Mouse (Mus musculus) limb, embryonic 14.5 days (tissue): ENCODE measurements at regions not wholly inside any gene's neighbourhood (a gene's known extent, or its start where the extent isn't known, plus 50 kb on each side); places are given as distances from the start of the nearest gene placed in this dataset.

Source experiments
- ATAC-seq: fragments of 200-750 bp; cut with Nextera tagmentation; 2 replicates; pipeline ENCODE4 v1.8.0; 2017; ENCODE audit warnings: low read depth, moderate number of reproducible peaks, moderate TSS enrichment; ENCODE audit not compliant: low FRiP score
- DNase-seq: peaks from one replicate; pipeline ENCODE4 v3.0.0-alpha.2; 2015; ENCODE audit warnings: low spot score
- H3K27ac ChIP-seq: fragments of 300-500 bp; sonication (generic); replicated peaks from 2 replicates; pipeline ENCODE4 v1.5.1; 2014; ENCODE audit warnings: low read depth, mild to moderate bottlenecking, low read length, moderate library complexity, mixed read lengths
- H3K27me3 ChIP-seq: fragments of 300-500 bp; sonication (generic); 2 replicates; pipeline ENCODE4 v1.6.1; 2014; ENCODE audit warnings: low read length, mixed read lengths; ENCODE audit not compliant: control insufficient read depth, insufficient read depth
- H3K36me3 ChIP-seq: fragments of 300-500 bp; sonication (generic); 2 replicates; pipeline ENCODE4 v1.6.1; 2014; ENCODE audit warnings: mild to moderate bottlenecking, low read length, moderate library complexity, mixed read lengths; ENCODE audit not compliant: control insufficient read depth, insufficient read depth
- H3K4me1 ChIP-seq: fragments of 300-500 bp; sonication (generic); 2 replicates; pipeline ENCODE4 v1.6.1; 2014; ENCODE audit warnings: antibody characterized with exemption, low read length, mixed read lengths; ENCODE audit not compliant: control insufficient read depth, insufficient read depth
- H3K4me2 ChIP-seq: fragments of 300-500 bp; sonication (generic); replicated peaks from 2 replicates; pipeline ENCODE4 v1.6.1; 2014; ENCODE audit warnings: low read depth, mild to moderate bottlenecking, low read length, moderate library complexity; ENCODE audit not compliant: severe bottlenecking
- H3K4me3 ChIP-seq: fragments of 300-500 bp; sonication (generic); replicated peaks from 2 replicates; pipeline ENCODE4 v1.5.1; 2014; ENCODE audit warnings: low read length
- H3K9ac ChIP-seq: fragments of 300-500 bp; sonication (generic); 2 replicates; pipeline ENCODE4 v1.6.1; 2014; ENCODE audit warnings: mild to moderate bottlenecking, low read depth, low read length, moderate library complexity; ENCODE audit not compliant: severe bottlenecking
- H3K9me3 ChIP-seq: fragments of 300-500 bp; sonication (generic); 2 replicates; pipeline ENCODE4 v1.6.1; 2016; ENCODE audit warnings: low read length; ENCODE audit not compliant: control insufficient read depth
- POLR2A ChIP-seq: fragments of 200-500 bp; IDR thresholded peaks from 2 replicates; pipeline ENCODE4 v1.8.0; 2012; ENCODE audit warnings: inconsistent platforms, mild to moderate bottlenecking, moderate library complexity, borderline replicate concordance; ENCODE audit not compliant: insufficient read depth, insufficient read length; ENCODE audit errors: extremely low read depth
- WGBS: fragments of 180-500 bp; shearing (Covaris S2); extraction: QIAGEN DNeasy Blood & Tissue Kit; methylation state at CpG from one replicate; pipeline ENCODE4 v1.1.7; 2014; 5-methylcytosine and 5-hydroxymethylcytosine counted together

GRCm38 (mm10) chr7:78995034-78995433 lies 58.2 kb upstream of the Acan start:
- no peaks in the 10 kb centered on the region for H3K27me3 ChIP-seq
- no peak overlapping the region for H3K27ac ChIP-seq
- ATAC-seq, result no peak
- no peak overlapping the region for H3K4me2 ChIP-seq
- no peak overlapping the region for H3K9ac ChIP-seq
- no peaks in the 10 kb centered on the region for H3K36me3 ChIP-seq
- no peak overlapping the region for H3K4me3 ChIP-seq
- WGBS, result 59% methylated on average over 2 of the region's 2 CpGs
- no peak for TF ChIP-seq POLR2A
- H3K4me1 ChIP-seq, result peaks cover 6% of the 10 kb centered on the region
- H3K9me3 ChIP-seq, result no peaks in the 10 kb centered on the region
- no peak for DNase-seq

- no peak for ATAC-seq
- H3K4me3 ChIP-seq, result no peak overlapping the region
- H3K9ac ChIP-seq, result no peak overlapping the region
- H3K9me3 ChIP-seq, result no peaks in the 10 kb centered on the region
- peaks cover 3% of the 10 kb centered on the region; the same call in 1 of the 2 replicates for H3K4me1 ChIP-seq
- no peak for TF ChIP-seq POLR2A
- WGBS, result 68% methylated on average over 4 of the region's 4 CpGs
- DNase-seq, result no peak
- H3K27ac ChIP-seq, result no peak overlapping the region
- no peak overlapping the region for H3K4me2 ChIP-seq
- H3K27me3 ChIP-seq, result no peaks in the 10 kb centered on the region
- H3K36me3 ChIP-seq, result no peaks in the 10 kb centered on the region
These were observed 57.5 kb upstream of the Acan start for GRCm38 (mm10) chr7:78995820-78996219.
